Mouse (Mus musculus) lung, embryonic 16.5 days (tissue): ENCODE results near the gene Abca4. TPM values are rescaled to one million over a fixed set of nuclear protein-coding genes. Genes with fewer than 3 reads are reported as not detected.

Experiments
- ATAC-seq: fragments of 200-750 bp; cut with Nextera tagmentation; 2 replicates; pipeline ENCODE4 v1.8.0; 2017; ENCODE audit warnings: low read depth, mild to moderate bottlenecking, moderate library complexity
- H3K27ac ChIP-seq: fragments of 300-500 bp; sonication (generic); 2 replicates; pipeline ENCODE4 v1.5.1; 2014; ENCODE audit warnings: mild to moderate bottlenecking, control low read depth, low read length
- H3K27me3 ChIP-seq: fragments of 300-500 bp; sonication (generic); 2 replicates; pipeline ENCODE4 v1.6.1; 2014; ENCODE audit warnings: low read depth, low read length, mixed read lengths; ENCODE audit not compliant: control insufficient read depth, insufficient read depth
- H3K36me3 ChIP-seq: fragments of 300-500 bp; sonication (generic); 2 replicates; pipeline ENCODE4 v1.6.1; 2014; ENCODE audit warnings: low read length; ENCODE audit not compliant: control insufficient read depth, insufficient read depth
- H3K4me1 ChIP-seq: fragments of 300-500 bp; sonication (generic); replicated peaks from 2 replicates; pipeline ENCODE4 v1.6.1; 2014; ENCODE audit warnings: low read length, mixed read lengths; ENCODE audit not compliant: control insufficient read depth, insufficient read depth
- H3K4me2 ChIP-seq: fragments of 300-500 bp; sonication (generic); 2 replicates; pipeline ENCODE4 v1.6.1; 2014; ENCODE audit warnings: low read depth, low read length, control low read depth
- H3K4me3 ChIP-seq: fragments of 300-500 bp; sonication (generic); 2 replicates; pipeline ENCODE4 v1.5.1; 2014; ENCODE audit warnings: mild to moderate bottlenecking, low read length, control low read depth
- H3K9ac ChIP-seq: fragments of 300-500 bp; sonication (generic); 2 replicates; pipeline ENCODE4 v1.6.1; 2014; ENCODE audit warnings: low read length, control low read depth
- H3K9me3 ChIP-seq: fragments of 300-500 bp; sonication (generic); 2 replicates; pipeline ENCODE4 v1.6.1; 2016; ENCODE audit warnings: low read length; ENCODE audit not compliant: control insufficient read depth
- WGBS: fragments of 180-500 bp; shearing (Covaris S2); extraction: QIAGEN DNeasy Blood & Tissue Kit; methylation state at CpG from one replicate; pipeline ENCODE4 v1.1.7; 2014; 5-methylcytosine and 5-hydroxymethylcytosine counted together
- polyA plus RNA-seq: library from polyadenylated mRNA; unstranded; fragments of >200 nt; fragmentation: Nextera tagmentation; extraction: Ambion mirVana; gene quantifications from 2 replicates; pipeline ENCODE4 v1.2.1, GENCODE M21; 2015

Abca4 gene
- polyA plus RNA-seq, 1 experiment from 2014 or later = 0.90 TPM

- H3K27ac ChIP-seq = peak overlapping the region; percentile 75
- no peak overlapping the region for H3K4me2 ChIP-seq
- H3K9ac ChIP-seq = no peak overlapping the region
- H3K4me3 ChIP-seq = no peak overlapping the region
- H3K36me3 ChIP-seq = no peaks in the 10 kb centered on the region
- no peaks in the 10 kb centered on the region for H3K9me3 ChIP-seq
- ATAC-seq = peak; percentile 63
- 38% methylated on average over 2 of the region's 2 CpGs for WGBS
- peaks cover 9% of the 10 kb centered on the region for H3K4me1 ChIP-seq
- H3K27me3 ChIP-seq = no peaks in the 10 kb centered on the region
These were observed 154.3 kb downstream of the Abca4 start for GRCm38 (mm10) chr3:122198532-122198931.

GRCm38 (mm10) chr3:122198966-122199381, 154.7 kb downstream of the Abca4 start:
- Histone ChIP-seq H3K27me3 (no peaks in the 10 kb centered on the region), H3K9ac (no peak overlapping the region), H3K9me3 (no peaks in the 10 kb centered on the region), H3K27ac (peak overlapping the region; percentile 89), H3K4me1 (peaks cover 9% of the 10 kb centered on the region), H3K4me2 (no peak overlapping the region), H3K36me3 (no peaks in the 10 kb centered on the region), H3K4me3 (no peak overlapping the region)
- ATAC-seq = peak; percentile 95
- 21% methylated on average over 8 of the region's 8 CpGs for WGBS

GRCm38 (mm10) chr3:122199600-122199999, 155.4 kb downstream of the Abca4 start:
- Histone ChIP-seq H3K27ac (peak overlapping the region; percentile 89), H3K4me1 (peaks cover 9% of the 10 kb centered on the region), H3K9ac (no peak overlapping the region), H3K9me3 (no peaks in the 10 kb centered on the region), H3K4me3 (no peak overlapping the region), H3K27me3 (no peaks in the 10 kb centered on the region), H3K36me3 (no peaks in the 10 kb centered on the region), H3K4me2 (no peak overlapping the region)
- WGBS = 84% methylated on average over 4 of the region's 4 CpGs
- no peak for ATAC-seq

- 83% methylated on average over 5 of the region's 5 CpGs for WGBS
- H3K27ac ChIP-seq = peak overlapping the region; percentile 89
- no peak overlapping the region for H3K9ac ChIP-seq
- ATAC-seq = no peak
- no peak overlapping the region for H3K4me3 ChIP-seq
- no peaks in the 10 kb centered on the region for H3K36me3 ChIP-seq
- no peak overlapping the region for H3K4me2 ChIP-seq
- no peaks in the 10 kb centered on the region for H3K27me3 ChIP-seq
- H3K4me1 ChIP-seq = peaks cover 9% of the 10 kb centered on the region
- H3K9me3 ChIP-seq = no peaks in the 10 kb centered on the region
These were observed 155.8 kb downstream of the Abca4 start for GRCm38 (mm10) chr3:122200017-122200416.

GRCm38 (mm10) chr3:122200447-122200846, 156.2 kb downstream of the Abca4 start:
- ATAC-seq = no peak
- Histone ChIP-seq H3K27me3 (no peaks in the 10 kb centered on the region), H3K27ac (no peak overlapping the region; the same call in 1 of the 2 replicates), H3K4me2 (no peak overlapping the region), H3K36me3 (no peaks in the 10 kb centered on the region), H3K4me3 (no peak overlapping the region), H3K9ac (no peak overlapping the region), H3K9me3 (no peaks in the 10 kb centered on the region), H3K4me1 (peaks cover 9% of the 10 kb centered on the region)
- WGBS = 82% methylated on average over 5 of the region's 5 CpGs

GRCm38 (mm10) chr3:122202307-122202732, 158.1 kb downstream of the Abca4 start:
- 44% methylated on average over 5 of the region's 5 CpGs for WGBS
- no peaks in the 10 kb centered on the region for H3K36me3 ChIP-seq
- no peak overlapping the region for H3K27ac ChIP-seq
- no peaks in the 10 kb centered on the region for H3K27me3 ChIP-seq
- H3K4me2 ChIP-seq = no peak overlapping the region
- H3K9ac ChIP-seq = no peak overlapping the region
- ATAC-seq = no peak
- no peaks in the 10 kb centered on the region for H3K9me3 ChIP-seq
- no peak overlapping the region for H3K4me3 ChIP-seq
- H3K4me1 ChIP-seq = peaks cover 9% of the 10 kb centered on the region

- 67% methylated on average over 9 of the region's 9 CpGs for WGBS
- peaks cover 13% of the 10 kb centered on the region for H3K4me1 ChIP-seq
These were observed 159.6 kb downstream of the Abca4 start for GRCm38 (mm10) chr3:122203675-122204329.

GRCm38 (mm10) chr3:122205753-122206152, 161.5 kb downstream of the Abca4 start:
- H3K27ac ChIP-seq = no peak overlapping the region
- H3K4me2 ChIP-seq = no peak overlapping the region
- 88% methylated on average over 6 of the region's 6 CpGs for WGBS
- H3K9me3 ChIP-seq = no peaks in the 10 kb centered on the region
- H3K36me3 ChIP-seq = no peaks in the 10 kb centered on the region
- H3K9ac ChIP-seq = no peak overlapping the region
- H3K4me1 ChIP-seq = 0 out of 2 replicates have a peak, but pooled peaks cover 4% of the 10 kb centered on the region
- H3K27me3 ChIP-seq = no peaks in the 10 kb centered on the region
- no peak overlapping the region for H3K4me3 ChIP-seq
- ATAC-seq = no peak

More at GRCm38 (mm10) chr3:122203675-122204329, 159.6 kb downstream of the Abca4 start:
- no peak for ATAC-seq
- no peak overlapping the region for H3K27ac ChIP-seq
- no peak overlapping the region for H3K4me2 ChIP-seq
- H3K9me3 ChIP-seq = no peaks in the 10 kb centered on the region
- H3K4me3 ChIP-seq = no peak overlapping the region
- no peaks in the 10 kb centered on the region for H3K36me3 ChIP-seq
- no peaks in the 10 kb centered on the region for H3K27me3 ChIP-seq
- H3K9ac ChIP-seq = no peak overlapping the region

GRCm38 (mm10) chr3:122206279-122207070, 162.2 kb downstream of the Abca4 start:
- 0 out of 2 replicates have a peak, but pooled peaks cover 4% of the 10 kb centered on the region for H3K4me1 ChIP-seq
- H3K27ac ChIP-seq = no peak overlapping the region
- no peak overlapping the region for H3K4me3 ChIP-seq
- H3K4me2 ChIP-seq = no peak overlapping the region
- H3K9ac ChIP-seq = no peak overlapping the region
- 56% methylated on average over 8 of the region's 8 CpGs for WGBS
- ATAC-seq = no peak
- H3K9me3 ChIP-seq = no peaks in the 10 kb centered on the region
- no peaks in the 10 kb centered on the region for H3K27me3 ChIP-seq
- H3K36me3 ChIP-seq = no peaks in the 10 kb centered on the region
